Mouse (Mus musculus) CH12.LX (cell line): Measurements from ENCODE around the gene Klrd1. TPM values are rescaled to one million over a fixed set of nuclear protein-coding genes. Genes with fewer than 3 reads are reported as not detected.

Experiments used
- DNase-seq: peaks from one replicate; pipeline ENCODE4 v3.0.0-alpha.2; 2013; ENCODE audit errors: extremely low read depth
- H3K27ac ChIP-seq: 2 replicates; pipeline ENCODE4 v1.5.1; 2012; ENCODE audit warnings: low read depth, mild to moderate bottlenecking, control low read depth, moderate library complexity; ENCODE audit not compliant: insufficient read depth
- H3K27me3 ChIP-seq: replicated peaks from 2 replicates; pipeline ENCODE3; 2012; ENCODE audit warnings: inconsistent platforms
- H3K36me3 ChIP-seq, 2 experiments: replicated peaks in 1 of 2; 2 replicates each; pipeline versions ENCODE3 to v1.6.1; 2012; ENCODE audit warnings: inconsistent platforms in 1 of 2, low read length in 1 of 2, mild to moderate bottlenecking in 1 of 2, mixed read lengths in 1 of 2, moderate library complexity in 1 of 2; ENCODE audit not compliant: control insufficient read depth in 1 of 2, insufficient read depth in 1 of 2
- H3K4me1 ChIP-seq, 2 experiments: 2 replicates each; pipeline ENCODE4 v1.6.1; 2012; ENCODE audit warnings: inconsistent platforms in 1 of 2, moderate library complexity in 1 of 2; ENCODE audit not compliant: insufficient read depth in 2 of 2, control insufficient read depth in 1 of 2
- H3K4me2 ChIP-seq: 2 replicates; pipeline ENCODE4 v1.6.1; 2012; ENCODE audit warnings: low read depth, mild to moderate bottlenecking, control low read depth; ENCODE audit not compliant: poor library complexity, insufficient read depth, severe bottlenecking
- H3K4me3 ChIP-seq, 3 experiments: fragments of 150-350 bp in 1 of 3; sonication (generic) in 1 of 3; replicated peaks in 1 of 3; 2 replicates each; pipeline versions ENCODE3 to v1.5.1; 2011 to 2012; ENCODE audit warnings: low read depth in 2 of 3, low read length in 2 of 3, mild to moderate bottlenecking in 2 of 3, moderate library complexity in 2 of 3, control low read depth in 1 of 3, improper control_type of control experiment in 1 of 3, inconsistent platforms in 1 of 3, mixed read lengths in 1 of 3; ENCODE audit not compliant: poor library complexity in 1 of 3
- H3K79me2 ChIP-seq: replicated peaks from 2 replicates; pipeline ENCODE4 v1.6.1; 2012; ENCODE audit warnings: mild to moderate bottlenecking, moderate library complexity; ENCODE audit not compliant: control insufficient read depth, poor library complexity, insufficient read depth, severe bottlenecking; ENCODE audit errors: extremely low read depth
- H3K9ac ChIP-seq: 2 replicates; pipeline ENCODE4 v1.6.1; 2012; ENCODE audit warnings: low read depth, mild to moderate bottlenecking, control low read depth, moderate library complexity; ENCODE audit not compliant: insufficient read depth
- H3K9me3 ChIP-seq: replicated peaks from 2 replicates; pipeline ENCODE3; 2012; ENCODE audit warnings: low read length, inconsistent platforms, mixed read lengths
- CHD1 ChIP-seq: IDR thresholded peaks from 2 replicates; pipeline ENCODE4 v1.6.1; 2012; ENCODE audit warnings: low read depth, low read length, improper control_type of control experiment, inconsistent platforms
- CHD2 ChIP-seq: IDR thresholded peaks from 2 replicates; pipeline ENCODE4 v1.6.1; 2011; ENCODE audit warnings: low read length, improper control_type of control experiment
- CTCF ChIP-seq, 2 experiments: IDR thresholded peaks in 1 of 2; conservative IDR thresholded peaks in 1 of 2; 2 replicates each; pipeline ENCODE4 v1.5.1; 2011 to 2012; ENCODE audit warnings: low read depth in 2 of 2, low read length in 2 of 2, improper control_type of control experiment in 1 of 2, inconsistent platforms in 1 of 2, mild to moderate bottlenecking in 1 of 2, moderate library complexity in 1 of 2
- E2F4 ChIP-seq: IDR thresholded peaks from 2 replicates; pipeline ENCODE4 v1.6.1; 2011; ENCODE audit warnings: low read depth, low read length, improper control_type of control experiment; ENCODE audit not compliant: insufficient replicate concordance
- ELF1 ChIP-seq: IDR thresholded peaks from 2 replicates; pipeline ENCODE4 v1.6.1; 2014; ENCODE audit warnings: low read depth, mild to moderate bottlenecking, inconsistent platforms, low read length, improper control_type of control experiment
- EP300 ChIP-seq: IDR thresholded peaks from 2 replicates; pipeline ENCODE4 v1.6.1; 2011; ENCODE audit warnings: low read length, improper control_type of control experiment
- GABPA ChIP-seq: IDR thresholded peaks from 2 replicates; pipeline ENCODE4 v1.6.1; 2012; ENCODE audit warnings: low read depth, low read length, improper control_type of control experiment, inconsistent platforms; ENCODE audit not compliant: insufficient replicate concordance
- HCFC1 ChIP-seq: IDR thresholded peaks from 2 replicates; pipeline ENCODE4 v1.6.1; 2012; ENCODE audit warnings: low read depth, mild to moderate bottlenecking, inconsistent platforms, low read length, improper control_type of control experiment
- IRF4 ChIP-seq: IDR thresholded peaks from 2 replicates; pipeline ENCODE4 v1.6.1; 2014; ENCODE audit warnings: low read depth, mild to moderate bottlenecking, inconsistent platforms, low read length, improper control_type of control experiment
- JUN ChIP-seq: IDR thresholded peaks from 2 replicates; pipeline ENCODE4 v1.6.1; 2011; ENCODE audit warnings: low read depth, mild to moderate bottlenecking, low read length, improper control_type of control experiment, moderate library complexity; ENCODE audit not compliant: insufficient read depth
- JUND ChIP-seq: conservative IDR thresholded peaks from 2 replicates; pipeline ENCODE4 v1.6.1; 2011; ENCODE audit warnings: low read depth, low read length, improper control_type of control experiment
- KAT2A ChIP-seq: IDR thresholded peaks from 2 replicates; pipeline ENCODE4 v1.6.1; 2012; ENCODE audit warnings: low read length, improper control_type of control experiment, inconsistent platforms; ENCODE audit not compliant: insufficient replicate concordance
- MAX ChIP-seq: IDR thresholded peaks from 2 replicates; pipeline ENCODE4 v1.6.1; 2011; ENCODE audit warnings: low read length, improper control_type of control experiment
- MAZ ChIP-seq: IDR thresholded peaks from 2 replicates; pipeline ENCODE4 v1.6.1; 2012; ENCODE audit warnings: low read depth, mild to moderate bottlenecking, inconsistent platforms, low read length, improper control_type of control experiment, moderate library complexity
- MXI1 ChIP-seq: IDR thresholded peaks from 2 replicates; pipeline ENCODE4 v1.6.1; 2011; ENCODE audit warnings: mild to moderate bottlenecking, low read depth, low read length, improper control_type of control experiment
- MYC ChIP-seq: IDR thresholded peaks from 2 replicates; pipeline ENCODE4 v1.6.1; 2011; ENCODE audit warnings: low read depth, mild to moderate bottlenecking, improper control_type of control experiment, low read length
- NELFE ChIP-seq: IDR thresholded peaks from 2 replicates; pipeline ENCODE4 v1.6.1; 2011; ENCODE audit warnings: low read depth, low read length, improper control_type of control experiment
- NRF1 ChIP-seq: IDR thresholded peaks from 2 replicates; pipeline ENCODE4 v1.6.1; 2014; ENCODE audit warnings: low read depth, mild to moderate bottlenecking, inconsistent platforms, low read length, improper control_type of control experiment, moderate library complexity
- PAX5 ChIP-seq: IDR thresholded peaks from 2 replicates; pipeline ENCODE4 v1.6.1; 2012; ENCODE audit warnings: low read length, inconsistent platforms, mixed read lengths
- POLR2AphosphoS2 ChIP-seq: IDR thresholded peaks from 2 replicates; pipeline ENCODE4 v1.6.1; 2011; ENCODE audit warnings: low read depth, low read length, improper control_type of control experiment
- RCOR1 ChIP-seq: conservative IDR thresholded peaks from 2 replicates; pipeline ENCODE4 v1.6.1; 2012; ENCODE audit warnings: low read depth, mild to moderate bottlenecking, inconsistent platforms, low read length, improper control_type of control experiment
- SMC3 ChIP-seq: IDR thresholded peaks from 2 replicates; pipeline ENCODE4 v1.6.1; 2011; ENCODE audit warnings: low read depth, low read length, improper control_type of control experiment
- TBP ChIP-seq: conservative IDR thresholded peaks from 2 replicates; pipeline ENCODE4 v1.6.1; 2011; ENCODE audit warnings: low read depth, low read length, improper control_type of control experiment
- USF2 ChIP-seq: conservative IDR thresholded peaks from 2 replicates; pipeline ENCODE4 v1.6.1; 2011; ENCODE audit warnings: low read depth, low read length, improper control_type of control experiment
- ZKSCAN1 ChIP-seq: IDR thresholded peaks from 2 replicates; pipeline ENCODE4 v1.6.1; 2012; ENCODE audit warnings: low read depth, inconsistent platforms, low read length, improper control_type of control experiment, borderline replicate concordance
- dilution Hi-C: fragments of 300-500 bp; cut with MboI; formaldehyde crosslinking; loops from 2 replicates; pipeline ENCODE4 v1.14.3; 2020; ENCODE audit warnings: low sequenced_read_pairs; ENCODE audit not compliant: extremely low pct_unique_long_range_greater_than_20kb, extremely low pct_ligation_motif_present
- in situ Hi-C: fragments of 300-500 bp; cut with MboI; formaldehyde crosslinking; loops from 3 replicates; pipeline ENCODE4 v1.14.3; 2019; ENCODE audit warnings: low sequenced_read_pairs, low pct_ligation_motif_present, low pct_unique_long_range_greater_than_20kb, mixed read lengths
- polyA plus RNA-seq: library from polyadenylated mRNA; unstranded; fragments of >175 nt; gene quantifications from 2 replicates; pipeline ENCODE4 v1.2.1, GENCODE M21; 2012; ENCODE audit warnings: low read depth; ENCODE audit not compliant: insufficient read length
- total RNA-seq, 2 experiments: library from RNA; depleted of rRNA; stranded (reverse); fragments of 300-350 nt in 1 of 2; fragments of >200 nt in 1 of 2; gene quantifications; 2 replicates each; pipeline ENCODE4 v1.2.3; 2012 to 2014

Klrd1 gene
- total and polyA plus RNA-seq, 3 experiments: not detected

DNA sequence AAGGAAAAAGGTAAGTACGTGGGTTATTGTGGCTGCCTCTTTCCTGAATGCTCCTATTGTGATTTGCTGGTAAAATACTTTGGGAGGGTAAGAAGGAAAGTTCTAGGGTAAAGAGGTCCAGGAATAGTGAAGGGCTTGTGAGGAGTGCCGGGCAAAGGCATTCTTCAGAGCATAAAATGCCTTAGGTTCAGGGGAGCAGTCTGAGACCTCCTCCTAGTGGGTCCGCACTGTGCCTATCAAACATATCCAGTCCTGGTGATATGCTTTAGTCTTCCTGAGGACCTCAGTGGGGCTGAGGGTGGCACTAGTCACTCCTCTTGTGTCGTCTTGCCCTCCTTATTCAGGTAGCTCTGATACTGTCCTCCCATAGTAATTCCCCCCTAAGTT lies 31.9 kb upstream of the Klrd1 start:
- DNase-seq: no peak
- Histone ChIP-seq H3K79me2 (no peaks in the 10 kb centered on the region; the same call in 1 of the 2 replicates), H3K27ac (no peak overlapping the region), H3K4me2 (peak overlapping the region; percentile 27; the same call in 1 of the 2 replicates), H3K4me3 (no peak overlapping the region), H3K9ac (no peak overlapping the region), H3K9me3 (no peaks in the 10 kb centered on the region), H3K36me3 (no peaks in the 10 kb centered on the region), H3K4me1 (0 out of 4 replicates have a peak, but pooled peaks cover 0 to 2% of the 10 kb centered on the region in 2 experiments), H3K27me3 (no peaks in the 10 kb centered on the region)
- in situ Hi-C loops: no loop called here
- no peak for TF ChIP-seq NRF1
- no peak for TF ChIP-seq NELFE
- TF ChIP-seq TBP: no peak
- no peak for TF ChIP-seq EP300
- no peak for TF ChIP-seq E2F4
- TF ChIP-seq IRF4: no peak
- no peak for TF ChIP-seq USF2
- TF ChIP-seq JUN: no peak
- TF ChIP-seq MAZ: no peak
- TF ChIP-seq CTCF (conservative IDR thresholded peaks at IDR 0.05 in 1 of 2, IDR thresholded peaks at IDR 0.05 in 1 of 2; ENCODE audit: low read depth in 2 of 2, low read length in 2 of 2): no peak
- no peak for TF ChIP-seq KAT2A
- no peak for TF ChIP-seq MYC
- no peak for TF ChIP-seq MXI1
- no peak for TF ChIP-seq POLR2AphosphoS2
- no peak for TF ChIP-seq SMC3
- no peak for TF ChIP-seq ELF1
- no peak for TF ChIP-seq RCOR1
- no peak for TF ChIP-seq HCFC1
- no peak for TF ChIP-seq CHD1
- no peak for TF ChIP-seq CHD2
- dilution Hi-C loops: no loop called here

- H3K27me3 ChIP-seq: no peaks in the 10 kb centered on the region
- H3K9me3 ChIP-seq: no peaks in the 10 kb centered on the region
- dilution Hi-C loops (no loop called here), in situ Hi-C loops (no loop called here)
- H3K4me2 ChIP-seq: no peak overlapping the region
- H3K4me3 ChIP-seq: no peak overlapping the region
- no peak overlapping the region for H3K27ac ChIP-seq
- H3K9ac ChIP-seq: no peak overlapping the region
- H3K79me2 ChIP-seq: no peaks in the 10 kb centered on the region; the same call in 1 of the 2 replicates
- no peak for DNase-seq
- no peak for TF ChIP-seq IRF4
- no peak for TF ChIP-seq MAX
- no peak for TF ChIP-seq JUND
- no peak for TF ChIP-seq MAZ
- TF ChIP-seq SMC3: no peak
- TF ChIP-seq KAT2A: no peak
- no peak for TF ChIP-seq POLR2AphosphoS2
- TF ChIP-seq NELFE: no peak
- TF ChIP-seq ZKSCAN1: no peak
- no peak for TF ChIP-seq TBP
- TF ChIP-seq GABPA: no peak
- TF ChIP-seq ELF1: no peak
- no peak for TF ChIP-seq PAX5
- no peak for TF ChIP-seq RCOR1
- peaks cover 2 to 20% of the 10 kb centered on the region in 2 experiments; a peak in 2 of 4 replicates for H3K4me1 ChIP-seq
- no peaks in the 10 kb centered on the region for H3K36me3 ChIP-seq
Measured at GRCm38 (mm10) chr6:129565257-129565656, 26.3 kb upstream of the Klrd1 start.
